Mouse (Mus musculus) hindbrain, embryonic 10.5 days (tissue): Measurements from ENCODE around the gene Mllt10. TPM values are rescaled to one million over a fixed set of nuclear protein-coding genes. Genes with fewer than 3 reads are reported as not detected.

Experiments used
- DNase-seq: peaks from one replicate; pipeline ENCODE4 v3.0.0-alpha.2; 2017; ENCODE audit warnings: low spot score
- H3K27ac ChIP-seq: fragments of 300-500 bp; sonication (generic); 2 replicates; pipeline ENCODE4 v1.5.1; 2016; ENCODE audit warnings: mild to moderate bottlenecking, moderate library complexity
- H3K27me3 ChIP-seq: fragments of 300-500 bp; sonication (generic); 2 replicates; pipeline ENCODE4 v1.6.1; 2016; ENCODE audit warnings: mild to moderate bottlenecking; ENCODE audit not compliant: poor library complexity, insufficient read depth, severe bottlenecking
- H3K36me3 ChIP-seq: fragments of 300-500 bp; sonication (generic); 2 replicates; pipeline ENCODE4 v1.6.1; 2016; ENCODE audit warnings: mild to moderate bottlenecking, moderate library complexity
- H3K4me1 ChIP-seq: fragments of 300-500 bp; sonication (generic); replicated peaks from 2 replicates; pipeline ENCODE4 v1.6.1; 2016; ENCODE audit warnings: mild to moderate bottlenecking
- H3K4me3 ChIP-seq: fragments of 300-500 bp; sonication (generic); 2 replicates; pipeline ENCODE4 v1.5.1; 2016; ENCODE audit warnings: mild to moderate bottlenecking, moderate library complexity
- H3K9me3 ChIP-seq: fragments of 300-500 bp; sonication (generic); 2 replicates; pipeline ENCODE4 v1.6.1; 2016; ENCODE audit warnings: mild to moderate bottlenecking, moderate library complexity
- WGBS: fragments of 180-500 bp; shearing (Covaris S2); methylation state at CpG from one replicate; pipeline ENCODE4 v1.1.7; 2016; 5-methylcytosine and 5-hydroxymethylcytosine counted together
- polyA plus RNA-seq: library from polyadenylated mRNA; unstranded; fragments of >200 nt; fragmentation: Nextera tagmentation; extraction: Ambion mirVana; gene quantifications from 2 replicates; pipeline ENCODE4 v1.2.1, GENCODE M21; 2016

Mllt10 gene
- polyA plus RNA-seq, 1 experiment from 2014 or later = 65.0 TPM

- no peaks in the 10 kb centered on the region for H3K27me3 ChIP-seq
- H3K36me3 ChIP-seq = no peaks in the 10 kb centered on the region
- H3K4me3 ChIP-seq = peak overlapping the region; percentile 81
- H3K4me1 ChIP-seq = peaks cover 78% of the 10 kb centered on the region
- no peaks in the 10 kb centered on the region for H3K9me3 ChIP-seq
- under 1% methylated on average over 61 of the region's 61 CpGs for WGBS
- peak overlapping the region; percentile 100 for H3K27ac ChIP-seq
- DNase-seq = peak; percentile 86
Observed at GRCm38 (mm10) chr2:18028140-18029021, 26.7 kb upstream of the Mllt10 start.

GRCm38 (mm10) chr2:18029656-18030055 is 25.4 kb upstream of the Mllt10 start:
- Histone ChIP-seq H3K9me3 (no peaks in the 10 kb centered on the region), H3K27ac (peak overlapping the region; percentile 100), H3K27me3 (no peaks in the 10 kb centered on the region), H3K36me3 (no peaks in the 10 kb centered on the region), H3K4me3 (peak overlapping the region; percentile 81), H3K4me1 (peaks cover 78% of the 10 kb centered on the region)
- no peak for DNase-seq
- WGBS = 44% methylated on average over 7 of the region's 7 CpGs

DNA sequence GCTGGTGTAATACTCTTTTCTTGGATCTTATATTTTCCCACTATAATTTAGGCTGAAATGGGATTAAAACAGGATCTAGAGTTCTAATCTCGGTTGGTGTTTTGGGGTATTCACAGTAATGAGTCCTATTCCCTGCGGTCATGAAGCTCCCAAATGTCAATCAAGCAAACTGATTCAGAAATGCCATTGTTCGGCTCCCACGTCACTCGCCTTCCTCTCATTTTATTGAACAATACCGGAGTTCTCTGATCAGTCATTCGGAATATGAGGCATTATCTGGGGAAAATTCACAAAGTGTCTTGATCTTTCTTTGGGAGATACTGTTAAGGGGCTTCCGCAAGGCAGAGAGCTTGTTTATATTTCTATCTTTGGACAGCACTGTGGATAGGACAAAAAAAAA is 24.5 kb upstream of the Mllt10 start:
- peak; percentile 60 for DNase-seq
- Histone ChIP-seq H3K4me3 (peak overlapping the region; percentile 81), H3K27me3 (no peaks in the 10 kb centered on the region), H3K4me1 (peaks cover 78% of the 10 kb centered on the region), H3K27ac (peak overlapping the region; percentile 100), H3K9me3 (no peaks in the 10 kb centered on the region), H3K36me3 (no peaks in the 10 kb centered on the region)
- 7% methylated on average over 8 of the region's 8 CpGs for WGBS

- Histone ChIP-seq H3K36me3 (no peaks in the 10 kb centered on the region), H3K9me3 (no peaks in the 10 kb centered on the region), H3K27me3 (no peaks in the 10 kb centered on the region), H3K27ac (peak overlapping the region; percentile 100), H3K4me1 (peaks cover 77% of the 10 kb centered on the region), H3K4me3 (peak overlapping the region; percentile 81)
- WGBS = under 1% methylated on average over 26 of the region's 26 CpGs
- DNase-seq = peak; percentile 67
Observed at GRCm38 (mm10) chr2:18031271-18031821, 23.7 kb upstream of the Mllt10 start.

GRCm38 (mm10) chr2:18031831-18032537 is 23.1 kb upstream of the Mllt10 start:
- DNase-seq = peak; percentile 86
- Histone ChIP-seq H3K36me3 (no peaks in the 10 kb centered on the region), H3K4me1 (peaks cover 75% of the 10 kb centered on the region), H3K27ac (peak overlapping the region; percentile 100), H3K9me3 (no peaks in the 10 kb centered on the region), H3K4me3 (peak overlapping the region; percentile 81), H3K27me3 (no peaks in the 10 kb centered on the region)
- WGBS = under 1% methylated on average over 34 of the region's 34 CpGs

DNA sequence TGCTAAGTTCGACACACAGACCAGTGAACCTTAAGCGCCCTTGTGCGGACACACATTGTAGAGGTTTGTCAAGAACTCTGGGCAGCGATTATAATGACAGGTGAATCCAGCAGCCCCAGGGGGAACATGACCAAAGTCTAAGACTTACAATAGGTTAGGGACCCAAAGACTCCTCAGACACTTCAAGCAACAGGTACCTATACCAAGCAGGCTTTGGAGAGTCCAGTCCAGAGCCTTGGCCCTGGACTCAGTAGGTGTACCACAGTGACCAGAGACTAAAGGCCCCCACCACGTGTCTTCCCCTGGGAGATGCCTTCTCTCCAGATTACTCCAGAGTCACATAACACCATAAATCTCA is 22.5 kb upstream of the Mllt10 start:
- WGBS = 24% methylated on average over 5 of the region's 5 CpGs
- H3K4me1 ChIP-seq = peaks cover 76% of the 10 kb centered on the region
- DNase-seq = no peak
- H3K9me3 ChIP-seq = no peaks in the 10 kb centered on the region
- H3K4me3 ChIP-seq = peak overlapping the region; percentile 81
- peak overlapping the region; percentile 100 for H3K27ac ChIP-seq
- no peaks in the 10 kb centered on the region for H3K27me3 ChIP-seq
- no peaks in the 10 kb centered on the region for H3K36me3 ChIP-seq

- peak overlapping the region; percentile 81 for H3K4me3 ChIP-seq
- no peaks in the 10 kb centered on the region for H3K9me3 ChIP-seq
- peaks cover 85% of the 10 kb centered on the region for H3K4me1 ChIP-seq
- no peaks in the 10 kb centered on the region for H3K27me3 ChIP-seq
- H3K27ac ChIP-seq = peak overlapping the region; percentile 100
- no peaks in the 10 kb centered on the region for H3K36me3 ChIP-seq
- DNase-seq = peak; percentile 45
- 37% methylated on average over 10 of the region's 10 CpGs for WGBS
Observed at GRCm38 (mm10) chr2:18033166-18034108, 21.6 kb upstream of the Mllt10 start.

DNA sequence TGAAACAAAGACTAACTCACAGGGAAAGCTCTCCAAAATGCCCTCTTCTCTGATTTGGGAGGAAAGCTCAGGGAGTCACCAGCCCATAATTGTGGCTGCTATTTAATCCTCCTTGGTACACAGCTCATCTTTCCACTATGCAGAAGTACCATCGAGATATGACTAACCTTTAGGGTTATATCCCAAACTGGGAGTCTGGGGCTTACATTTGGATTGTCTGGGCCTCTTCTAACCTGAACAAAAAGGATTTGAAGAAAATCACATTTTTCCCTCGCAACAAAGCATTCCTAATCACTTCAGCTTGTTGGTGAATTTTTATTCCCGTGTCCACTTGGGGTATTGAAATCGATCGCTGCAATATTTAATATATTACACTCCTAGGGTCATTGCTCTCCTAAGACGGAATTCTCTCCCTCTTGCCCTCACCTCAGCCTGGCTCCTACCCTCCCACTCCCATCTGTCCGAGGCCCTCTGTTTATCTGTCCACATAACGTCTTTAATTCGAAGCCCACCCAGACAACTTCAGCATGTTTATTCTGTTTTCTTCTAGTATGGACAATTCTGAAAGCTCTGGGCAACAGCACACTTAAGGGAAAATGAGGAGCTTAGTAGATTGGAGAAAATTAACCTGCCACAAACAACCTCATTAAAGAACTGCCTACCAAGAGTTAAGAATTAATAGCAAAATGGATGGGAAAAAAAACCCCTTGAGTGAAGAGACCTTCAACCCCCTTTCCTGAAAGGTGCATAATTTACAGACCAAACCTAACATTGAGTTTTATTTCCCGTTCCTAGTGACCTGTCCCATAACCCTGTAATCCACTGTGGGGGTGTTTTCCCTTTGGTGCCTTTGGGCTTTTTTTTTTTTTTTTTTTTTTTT is 20.4 kb upstream of the Mllt10 start:
- 34% methylated on average over 10 of the region's 10 CpGs for WGBS
- no peaks in the 10 kb centered on the region for H3K27me3 ChIP-seq
- peaks cover 93% of the 10 kb centered on the region for H3K4me1 ChIP-seq
- H3K4me3 ChIP-seq = peak overlapping the region; percentile 81
- no peak for DNase-seq
- no peaks in the 10 kb centered on the region for H3K9me3 ChIP-seq
- H3K27ac ChIP-seq = peak overlapping the region; percentile 100
- 0 out of 2 replicates have a peak, but pooled peaks cover under 1% of the 10 kb centered on the region for H3K36me3 ChIP-seq

DNA sequence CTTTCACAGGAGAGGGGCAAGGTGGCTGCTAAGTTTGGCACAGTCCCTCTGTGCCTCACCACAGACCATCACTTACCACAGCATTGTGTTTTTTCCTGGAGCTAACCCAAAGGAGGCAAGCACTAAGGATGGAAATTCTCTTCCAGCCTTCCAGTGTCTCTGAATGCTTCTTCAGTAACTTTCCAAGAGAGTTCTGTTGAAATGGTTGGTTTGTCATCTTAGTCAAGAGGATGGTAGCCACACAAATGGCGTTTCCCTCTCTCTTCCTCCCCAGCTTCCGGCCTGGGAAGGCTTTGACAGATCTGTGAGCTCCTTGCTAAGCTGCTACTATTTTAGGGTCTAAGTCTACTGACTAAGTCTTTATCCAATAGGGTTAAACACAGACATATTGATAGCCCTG is 17.5 kb upstream of the Mllt10 start, which contains the start of gene A930004D18Rik:
Gene A930004D18Rik, minus strand, starts transcription at position 247 of the 400 bp plus-strand sequence.
- WGBS = 62% methylated on average over 2 of the region's 2 CpGs
- Histone ChIP-seq H3K27ac (peak within 1 kb of the TSS; percentile 100), H3K27me3 (no peaks in the 10 kb centered on the region), H3K9me3 (no peaks in the 10 kb centered on the region), H3K4me3 (peak within 1 kb of the TSS; percentile 99), H3K4me1 (peaks cover 96% of the 10 kb centered on the region), H3K36me3 (0 out of 2 replicates have a peak, but pooled peaks cover 10% of the 10 kb centered on the region)
- no peak for DNase-seq

DNA sequence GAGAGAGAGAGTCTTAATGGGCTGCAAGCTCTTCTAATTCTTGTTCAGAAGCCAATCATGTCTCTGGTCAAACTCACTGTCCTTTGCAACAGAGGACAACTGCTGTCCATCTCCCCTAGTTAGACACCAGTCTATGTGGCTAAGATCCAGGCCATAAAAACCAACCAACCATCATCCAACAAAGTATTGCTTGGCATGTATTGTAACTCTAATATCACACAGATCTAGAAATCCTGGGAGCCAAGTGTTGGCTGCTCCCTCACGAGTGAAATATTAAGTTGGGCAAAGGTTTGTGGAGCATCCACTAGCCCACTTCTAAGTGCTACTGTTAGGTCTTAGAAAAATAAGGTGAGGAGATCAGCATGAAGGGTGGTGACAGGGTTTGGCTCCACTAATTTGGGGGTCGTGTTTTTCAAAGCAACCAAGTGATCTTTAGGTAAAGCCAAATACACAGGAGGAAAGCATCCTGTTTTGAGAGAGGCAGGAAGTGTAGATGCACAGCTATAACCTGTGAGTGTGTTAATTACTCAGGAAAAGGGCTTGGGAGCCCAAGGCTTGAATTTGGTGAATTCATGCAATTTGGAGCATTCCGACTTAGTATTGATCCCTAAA is 16.8 kb upstream of the Mllt10 start:
- peaks cover 96% of the 10 kb centered on the region for H3K4me1 ChIP-seq
- 37% methylated on average over 3 of the region's 3 CpGs for WGBS
- no peaks in the 10 kb centered on the region for H3K9me3 ChIP-seq
- H3K27ac ChIP-seq = peak overlapping the region; percentile 100
- no peak for DNase-seq
- peak overlapping the region; percentile 99 for H3K4me3 ChIP-seq
- no peaks in the 10 kb centered on the region for H3K27me3 ChIP-seq
- 0 out of 2 replicates have a peak, but pooled peaks cover 10% of the 10 kb centered on the region for H3K36me3 ChIP-seq

- DNase-seq = peak; percentile 55
- H3K9me3 ChIP-seq = no peaks in the 10 kb centered on the region
- peak overlapping the region; percentile 99 for H3K4me3 ChIP-seq
- WGBS = 11% methylated on average over 10 of the region's 10 CpGs
- H3K4me1 ChIP-seq = peaks cover 89% of the 10 kb centered on the region
- H3K27me3 ChIP-seq = no peaks in the 10 kb centered on the region
- H3K36me3 ChIP-seq = 0 out of 2 replicates have a peak, but pooled peaks cover 10% of the 10 kb centered on the region
- peak overlapping the region; percentile 100 for H3K27ac ChIP-seq
Observed at GRCm38 (mm10) chr2:18038895-18039371, 16.1 kb upstream of the Mllt10 start.
